Mouse (Mus musculus) olfactory bulb, adult 2 months (tissue): ENCODE data around the gene Gucd1.

ENCODE experiments used
- CTCF ChIP-seq: fragments of 200-500 bp; IDR thresholded peaks from 2 replicates; pipeline ENCODE4 v1.5.1; 2012; ENCODE audit warnings: low read depth, mild to moderate bottlenecking, low read length, moderate library complexity; ENCODE audit not compliant: insufficient read depth
- POLR2A ChIP-seq: fragments of 200-500 bp; IDR thresholded peaks from 2 replicates; pipeline ENCODE4 v1.6.1; 2012; ENCODE audit warnings: mild to moderate bottlenecking, low read depth, low read length, moderate library complexity; ENCODE audit not compliant: insufficient read depth

DNA sequence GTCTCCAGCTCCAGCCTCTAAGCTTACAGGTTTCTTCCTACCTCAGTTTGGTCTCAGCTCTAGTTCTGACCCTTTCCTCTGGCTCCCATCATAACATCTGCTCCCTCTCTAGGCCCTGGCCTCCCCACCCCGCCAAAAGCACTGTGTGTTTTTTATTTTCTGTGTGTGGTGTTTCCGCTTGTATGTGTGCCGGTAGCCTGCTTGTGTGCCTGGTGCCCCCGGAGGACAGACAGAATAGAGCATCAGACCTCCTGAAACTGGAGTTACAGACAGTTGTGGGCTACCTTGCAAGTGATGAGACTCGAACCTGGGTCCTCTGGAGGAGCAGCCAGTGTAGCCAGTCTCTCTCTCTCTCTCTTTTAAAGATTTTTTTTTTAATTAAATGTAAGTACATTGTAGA lies 48.5 kb upstream of the Gucd1 start:
- no peak for TF ChIP-seq POLR2A
- no peak for TF ChIP-seq CTCF
